Mouse (Mus musculus) heart, embryonic 16.5 days (tissue): ENCODE data around the gene Canx. TPM values are rescaled to one million over a fixed set of nuclear protein-coding genes. Genes with fewer than 3 reads are reported as not detected.
A peak's percentile ranks its signal among the peaks of the same experiment; 100 is the strongest.
"Not testable (repeated sequence)": the region's sequence is repeated elsewhere in the genome, so short reads cannot be mapped to it uniquely, and the experiment has no call there.

ENCODE experiments used
- ATAC-seq: fragments of 200-750 bp; cut with Nextera tagmentation; replicated peaks from 2 replicates; pipeline ENCODE4 v1.8.0; 2017; ENCODE audit warnings: moderate number of reproducible peaks; ENCODE audit not compliant: insufficient read depth, low FRiP score; ENCODE audit errors: extremely low read depth
- H3K27ac ChIP-seq: fragments of 300-500 bp; sonication (generic); 2 replicates; pipeline ENCODE4 v1.5.1; 2014; ENCODE audit warnings: mild to moderate bottlenecking, low read length, control low read depth, moderate library complexity
- H3K27me3 ChIP-seq: fragments of 300-500 bp; sonication (generic); 2 replicates; pipeline ENCODE4 v1.6.1; 2014; ENCODE audit warnings: low read length, mixed read lengths; ENCODE audit not compliant: control insufficient read depth, insufficient read depth
- H3K36me3 ChIP-seq: fragments of 300-500 bp; sonication (generic); 2 replicates; pipeline ENCODE4 v1.6.1; 2014; ENCODE audit not compliant: control insufficient read depth, insufficient read depth
- H3K4me1 ChIP-seq: fragments of 300-500 bp; sonication (generic); 2 replicates; pipeline ENCODE4 v1.6.1; 2014; ENCODE audit warnings: low read length, mixed read lengths; ENCODE audit not compliant: control insufficient read depth, insufficient read depth
- H3K4me2 ChIP-seq: fragments of 300-500 bp; sonication (generic); 2 replicates; pipeline ENCODE4 v1.6.1; 2014; ENCODE audit warnings: low read depth, mild to moderate bottlenecking, control low read depth, low read length
- H3K4me3 ChIP-seq: fragments of 300-500 bp; sonication (generic); 2 replicates; pipeline ENCODE4 v1.5.1; 2014; ENCODE audit warnings: mild to moderate bottlenecking, control low read depth, low read length
- H3K9ac ChIP-seq: fragments of 300-500 bp; sonication (generic); 2 replicates; pipeline ENCODE4 v1.6.1; 2014; ENCODE audit warnings: low read length, control low read depth
- H3K9me3 ChIP-seq: fragments of 300-500 bp; sonication (generic); replicated peaks from 2 replicates; pipeline ENCODE4 v1.6.1; 2016; ENCODE audit warnings: low read length; ENCODE audit not compliant: control insufficient read depth
- WGBS: fragments of 180-500 bp; shearing (Covaris S2); extraction: QIAGEN DNeasy Blood & Tissue Kit; methylation state at CpG from one replicate; pipeline ENCODE4 v1.1.7; 2014; 5-methylcytosine and 5-hydroxymethylcytosine counted together
- polyA plus RNA-seq: library from polyadenylated mRNA; unstranded; fragments of >200 nt; fragmentation: Nextera tagmentation; extraction: Ambion mirVana; gene quantifications from 2 replicates; pipeline ENCODE4 v1.2.1, GENCODE M21; 2015

Gene Canx
- polyA plus RNA-seq, 1 experiment from 2014 or later: 274 TPM

GRCm38 (mm10) chr11:50365322-50365721, 39.8 kb upstream of the Canx start:
- no peak overlapping the region for H3K27ac ChIP-seq
- no peaks in the 10 kb centered on the region for H3K4me1 ChIP-seq
- H3K9ac ChIP-seq: no peak overlapping the region
- H3K4me3 ChIP-seq: no peak overlapping the region
- H3K27me3 ChIP-seq: no peaks in the 10 kb centered on the region; the same call in 1 of the 2 replicates
- ATAC-seq: no peak
- H3K4me2 ChIP-seq: no peak overlapping the region
- H3K36me3 ChIP-seq: no peaks in the 10 kb centered on the region
- H3K9me3 ChIP-seq: no peaks in the 10 kb centered on the region

- H3K36me3 ChIP-seq: no peaks in the 10 kb centered on the region
- no peaks in the 10 kb centered on the region; the same call in 1 of the 2 replicates for H3K27me3 ChIP-seq
- WGBS: 4% methylated on average over 4 of the region's 4 CpGs
- no peaks in the 10 kb centered on the region for H3K4me1 ChIP-seq
- H3K4me3 ChIP-seq: no peak overlapping the region
- H3K9ac ChIP-seq: no peak overlapping the region
- no peaks in the 10 kb centered on the region for H3K9me3 ChIP-seq
- no peak overlapping the region for H3K4me2 ChIP-seq
- H3K27ac ChIP-seq: no peak overlapping the region
- ATAC-seq: 0 out of 2 replicates have a peak, but pooled peaks have one; percentile 47
Observed at GRCm38 (mm10) chr11:50364548-50364947, 39.1 kb upstream of the Canx start.

GRCm38 (mm10) chr11:50361282-50361681, 35.8 kb upstream of the Canx start:
- not testable (repeated sequence) for H3K36me3 ChIP-seq, H3K9ac ChIP-seq, H3K27me3 ChIP-seq, H3K9me3 ChIP-seq, H3K27ac ChIP-seq, H3K4me1 ChIP-seq, ATAC-seq, H3K4me2 ChIP-seq, H3K4me3 ChIP-seq
- WGBS: 77% methylated on average over 1 of the region's 1 CpGs

GRCm38 (mm10) chr11:50358950-50359861, 33.7 kb upstream of the Canx start:
- Histone ChIP-seq H3K4me3 (peak overlapping the region; percentile 70), H3K36me3 (no peaks in the 10 kb centered on the region), H3K9ac (peak overlapping the region; percentile 72), H3K4me2 (peak overlapping the region; percentile 96), H3K4me1 (no peaks in the 10 kb centered on the region), H3K9me3 (no peaks in the 10 kb centered on the region), H3K27ac (no peak overlapping the region), H3K27me3 (no peaks in the 10 kb centered on the region; the same call in 1 of the 2 replicates)
- WGBS: 2% methylated on average over 74 of the region's 74 CpGs
- ATAC-seq: peak; percentile 58

- no peaks in the 10 kb centered on the region for H3K4me1 ChIP-seq
- H3K27me3 ChIP-seq: no peaks in the 10 kb centered on the region
- no peaks in the 10 kb centered on the region for H3K9me3 ChIP-seq
- no peak overlapping the region for H3K9ac ChIP-seq
- ATAC-seq: no peak
- no peak overlapping the region for H3K4me2 ChIP-seq
- 63% methylated on average over 1 of the region's 1 CpGs for WGBS
- no peak overlapping the region for H3K27ac ChIP-seq
- H3K36me3 ChIP-seq: no peaks in the 10 kb centered on the region
- H3K4me3 ChIP-seq: no peak overlapping the region
Observed at GRCm38 (mm10) chr11:50355395-50355794, 29.9 kb upstream of the Canx start.

DNA sequence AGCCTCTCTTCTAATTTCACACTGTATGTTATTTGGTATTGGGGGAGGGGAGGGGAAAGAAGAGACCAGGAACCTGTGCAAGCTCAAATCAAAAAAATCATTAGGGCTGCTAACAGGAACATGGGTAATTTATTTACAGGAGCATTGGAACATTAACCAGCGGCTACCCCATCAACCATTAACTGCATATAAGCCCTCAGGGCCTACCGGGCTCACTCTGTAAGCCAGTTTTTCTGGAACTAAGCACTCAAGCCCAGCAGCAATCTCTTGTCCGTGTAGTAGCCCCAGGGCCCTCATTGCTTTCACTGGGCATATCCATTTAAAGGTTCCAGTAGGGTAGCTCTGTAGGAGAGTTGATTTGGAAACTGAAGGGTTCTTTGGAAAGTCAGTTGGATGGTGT, 29.4 kb upstream of the Canx start:
- Histone ChIP-seq H3K36me3 (no peaks in the 10 kb centered on the region), H3K4me1 (no peaks in the 10 kb centered on the region), H3K27me3 (no peaks in the 10 kb centered on the region), H3K9me3 (no peaks in the 10 kb centered on the region), H3K27ac (no peak overlapping the region), H3K4me3 (no peak overlapping the region), H3K9ac (no peak overlapping the region), H3K4me2 (no peak overlapping the region)
- 80% methylated on average over 3 of the region's 3 CpGs for WGBS
- no peak for ATAC-seq

DNA sequence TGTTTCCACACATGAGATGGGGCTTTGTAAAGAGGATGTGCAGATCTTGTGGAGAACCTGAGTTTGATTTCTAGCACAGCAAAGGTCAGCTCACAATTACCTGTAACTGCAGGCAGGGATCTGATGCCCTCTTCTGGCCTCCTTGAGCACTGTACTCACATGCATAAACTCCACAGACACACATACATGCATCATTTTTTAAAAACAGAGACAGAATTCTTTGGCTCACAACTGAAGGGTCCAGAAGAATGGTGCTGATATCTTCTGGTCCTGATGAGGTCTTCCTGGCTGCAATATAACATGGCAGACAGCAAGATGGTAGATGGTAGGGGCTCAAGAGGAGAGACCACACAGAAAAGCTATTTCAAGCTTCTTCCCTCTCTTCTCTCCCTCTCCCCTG, 28.7 kb upstream of the Canx start, which contains the start of gene Cby3:
TSS of gene Cby3 (plus strand) at position 301 of the 400 bp plus-strand sequence.
- Histone ChIP-seq H3K9ac (no peak within 1 kb of the TSS), H3K9me3 (no peaks in the 10 kb centered on the region), H3K4me3 (no peak within 1 kb of the TSS), H3K27me3 (no peaks in the 10 kb centered on the region), H3K4me2 (no peak within 1 kb of the TSS), H3K27ac (no peak within 1 kb of the TSS), H3K36me3 (no peaks in the 10 kb centered on the region), H3K4me1 (no peaks in the 10 kb centered on the region)
- ATAC-seq: no peak

- H3K4me1 ChIP-seq: no peaks in the 10 kb centered on the region
- 74% methylated on average over 2 of the region's 2 CpGs for WGBS
- H3K4me2 ChIP-seq: no peak overlapping the region
Observed at GRCm38 (mm10) chr11:50352177-50352576, 26.7 kb upstream of the Canx start.

GRCm38 (mm10) chr11:50346256-50347032, 21.0 kb upstream of the Canx start:
- H3K9ac ChIP-seq: no peak overlapping the region
- peaks cover 3% of the 10 kb centered on the region; the same call in 1 of the 2 replicates for H3K9me3 ChIP-seq
- no peak overlapping the region for H3K4me2 ChIP-seq
- H3K27ac ChIP-seq: no peak overlapping the region
- ATAC-seq: no peak
- WGBS: 80% methylated on average over 9 of the region's 9 CpGs
- no peaks in the 10 kb centered on the region for H3K4me1 ChIP-seq
- H3K4me3 ChIP-seq: no peak overlapping the region
- no peaks in the 10 kb centered on the region for H3K27me3 ChIP-seq
- no peaks in the 10 kb centered on the region for H3K36me3 ChIP-seq

More at GRCm38 (mm10) chr11:50352177-50352576, 26.7 kb upstream of the Canx start:
- no peak overlapping the region for H3K9ac ChIP-seq
- no peak overlapping the region for H3K4me3 ChIP-seq
- H3K27ac ChIP-seq: no peak overlapping the region
- no peaks in the 10 kb centered on the region for H3K36me3 ChIP-seq
- no peaks in the 10 kb centered on the region for H3K9me3 ChIP-seq
- ATAC-seq: no peak
- no peaks in the 10 kb centered on the region for H3K27me3 ChIP-seq
